Mouse (Mus musculus) hindbrain, postnatal 0 days (tissue): Measurements from ENCODE around the gene Card9. TPM values are rescaled to one million over a fixed set of nuclear protein-coding genes. Genes with fewer than 3 reads are reported as not detected.
A peak's percentile ranks its signal among the peaks of the same experiment; 100 is the strongest.

Experiments
- ATAC-seq: fragments of 200-750 bp; cut with Nextera tagmentation; 2 replicates; pipeline ENCODE4 v1.8.0; 2017; ENCODE audit warnings: mild to moderate bottlenecking, moderate TSS enrichment, moderate library complexity
- DNase-seq: peaks from one replicate; pipeline ENCODE4 v3.0.0-alpha.2; 2015; ENCODE audit warnings: low spot score
- H3K27ac ChIP-seq: fragments of 300-500 bp; sonication (generic); 2 replicates; pipeline ENCODE4 v1.5.1; 2014; ENCODE audit warnings: mild to moderate bottlenecking
- H3K27me3 ChIP-seq: fragments of 300-500 bp; sonication (generic); 2 replicates; pipeline ENCODE4 v1.6.1; 2014; ENCODE audit warnings: low read length, mixed read lengths; ENCODE audit not compliant: insufficient read depth
- H3K36me3 ChIP-seq: fragments of 300-500 bp; sonication (generic); 2 replicates; pipeline ENCODE4 v1.6.1; 2014; ENCODE audit warnings: low read length, mixed read lengths; ENCODE audit not compliant: insufficient read depth
- H3K4me1 ChIP-seq: fragments of 300-500 bp; sonication (generic); 2 replicates; pipeline ENCODE4 v1.6.1; 2014; ENCODE audit warnings: antibody characterized with exemption, low read length, mixed read lengths; ENCODE audit not compliant: insufficient read depth
- H3K4me2 ChIP-seq: fragments of 300-500 bp; sonication (generic); 2 replicates; pipeline ENCODE4 v1.6.1; 2014; ENCODE audit warnings: low read depth, mild to moderate bottlenecking, low read length, moderate library complexity, mixed read lengths
- H3K4me3 ChIP-seq: fragments of 300-500 bp; sonication (generic); 2 replicates; pipeline ENCODE4 v1.5.1; 2014; ENCODE audit warnings: low read length
- H3K9ac ChIP-seq: fragments of 300-500 bp; sonication (generic); replicated peaks from 2 replicates; pipeline ENCODE4 v1.6.1; 2014; ENCODE audit warnings: mild to moderate bottlenecking, low read length, moderate library complexity, mixed read lengths
- H3K9me3 ChIP-seq: fragments of 300-500 bp; sonication (generic); 2 replicates; pipeline ENCODE4 v1.6.1; 2016; ENCODE audit warnings: low read length, mixed read lengths
- CTCF ChIP-seq: IDR thresholded peaks from 2 replicates; pipeline ENCODE4 v1.5.1; 2016; ENCODE audit warnings: antibody characterized with exemption, control low read depth, low read depth
- WGBS: fragments of 180-500 bp; shearing (Covaris S2); extraction: QIAGEN DNeasy Blood & Tissue Kit; methylation state at CpG from one replicate; pipeline ENCODE4 v1.1.7; 2014; 5-methylcytosine and 5-hydroxymethylcytosine counted together
- polyA plus RNA-seq: library from polyadenylated mRNA; unstranded; fragments of >200 nt; fragmentation: Nextera tagmentation; extraction: Ambion mirVana; gene quantifications from 2 replicates; pipeline ENCODE4 v1.2.1, GENCODE M21; 2015
- total RNA-seq: library from RNA; depleted of rRNA; stranded (reverse); fragments of >200 nt; gene quantifications from 2 replicates; pipeline ENCODE4 v1.2.3, GENCODE M21; 2014

The Card9 gene
- total and polyA plus RNA-seq, 2 experiments from 2014 or later: 1.6 to 2.0 TPM

GRCm38 (mm10) chr2:26356231-26356630 lies 4.5 kb downstream of the Card9 start:
- Histone ChIP-seq H3K27ac (no peak overlapping the region), H3K9me3 (no peaks in the 10 kb centered on the region), H3K36me3 (no peaks in the 10 kb centered on the region), H3K4me2 (no peak overlapping the region), H3K4me3 (no peak overlapping the region), H3K4me1 (peaks cover 13% of the 10 kb centered on the region), H3K27me3 (no peaks in the 10 kb centered on the region), H3K9ac (no peak overlapping the region)
- TF ChIP-seq CTCF: no peak
- WGBS: 84% methylated on average over 4 of the region's 4 CpGs
- no peak for ATAC-seq
- no peak for DNase-seq

GRCm38 (mm10) chr2:26354401-26354800 lies 6.3 kb downstream of the Card9 start:
- DNase-seq (no peak), ATAC-seq (no peak)
- no peak for TF ChIP-seq CTCF
- Histone ChIP-seq H3K4me2 (no peak overlapping the region), H3K4me1 (peaks cover 20% of the 10 kb centered on the region), H3K4me3 (no peak overlapping the region), H3K9ac (no peak overlapping the region), H3K27me3 (no peaks in the 10 kb centered on the region), H3K36me3 (peaks cover under 1% of the 10 kb centered on the region; the same call in 1 of the 2 replicates), H3K27ac (no peak overlapping the region), H3K9me3 (no peaks in the 10 kb centered on the region)
- 94% methylated on average over 4 of the region's 4 CpGs for WGBS

- H3K4me2 ChIP-seq: peak overlapping the region; percentile 97
- ATAC-seq (no peak), DNase-seq (no peak)
- H3K36me3 ChIP-seq: peaks cover 8% of the 10 kb centered on the region
- peak overlapping the region; percentile 82 for H3K4me3 ChIP-seq
- no peaks in the 10 kb centered on the region for H3K27me3 ChIP-seq
- 85% methylated on average over 11 of the region's 11 CpGs for WGBS
- no peak for TF ChIP-seq CTCF
- no peaks in the 10 kb centered on the region for H3K9me3 ChIP-seq
- H3K9ac ChIP-seq: peak overlapping the region; percentile 95; the same call in 1 of the 2 replicates
- H3K4me1 ChIP-seq: peaks cover 20% of the 10 kb centered on the region
- H3K27ac ChIP-seq: 0 out of 2 replicates have a peak overlapping the region, but pooled peaks have one; percentile 91
These were observed 7.4 kb downstream of the Card9 start for GRCm38 (mm10) chr2:26353066-26353980.

GRCm38 (mm10) chr2:26352291-26352910 lies 8.3 kb downstream of the Card9 start:
- ATAC-seq (peak; percentile 24), DNase-seq (no peak)
- Histone ChIP-seq H3K4me1 (peaks cover 20% of the 10 kb centered on the region), H3K27me3 (no peaks in the 10 kb centered on the region), H3K27ac (peak overlapping the region; percentile 91), H3K4me3 (peak overlapping the region; percentile 82), H3K4me2 (peak overlapping the region; percentile 97), H3K36me3 (peaks cover 10% of the 10 kb centered on the region), H3K9me3 (no peaks in the 10 kb centered on the region), H3K9ac (peak overlapping the region; percentile 95)
- WGBS: 2% methylated on average over 36 of the region's 36 CpGs
- TF ChIP-seq CTCF: no peak

GRCm38 (mm10) chr2:26351358-26352290 lies 9.1 kb downstream of the Card9 start, which contains the start of gene Dnlz:
Gene Dnlz, minus strand, starts transcription at chr2:26352110.
- DNase-seq: peak; percentile 97
- H3K4me1 ChIP-seq: peaks cover 20% of the 10 kb centered on the region
- no peaks in the 10 kb centered on the region for H3K27me3 ChIP-seq
- peak; percentile 77 for TF ChIP-seq CTCF
- peak within 1 kb of the TSS; percentile 91 for H3K27ac ChIP-seq
- peak; percentile 82 for ATAC-seq
- WGBS: 2% methylated on average over 62 of the region's 62 CpGs
- H3K4me2 ChIP-seq: peak within 1 kb of the TSS; percentile 97
- H3K9me3 ChIP-seq: no peaks in the 10 kb centered on the region
- peaks cover 18% of the 10 kb centered on the region for H3K36me3 ChIP-seq
- H3K9ac ChIP-seq: peak within 1 kb of the TSS; percentile 95
- H3K4me3 ChIP-seq: peak within 1 kb of the TSS; percentile 82

- H3K9me3 ChIP-seq: no peaks in the 10 kb centered on the region
- no peak overlapping the region for H3K4me2 ChIP-seq
- no peak for DNase-seq
- no peaks in the 10 kb centered on the region for H3K27me3 ChIP-seq
- 61% methylated on average over 6 of the region's 6 CpGs for WGBS
- 0 out of 2 replicates have a peak overlapping the region, but pooled peaks have one; percentile 11 for H3K27ac ChIP-seq
- H3K4me3 ChIP-seq: no peak overlapping the region
- H3K9ac ChIP-seq: no peak overlapping the region
- H3K4me1 ChIP-seq: peaks cover 14% of the 10 kb centered on the region
- TF ChIP-seq CTCF: no peak
- ATAC-seq: no peak
- peaks cover 48% of the 10 kb centered on the region for H3K36me3 ChIP-seq
These were observed 12.5 kb downstream of the Card9 start for GRCm38 (mm10) chr2:26348241-26348640.
